Mouse (Mus musculus) forebrain, embryonic 12.5 days (tissue): ENCODE data around the gene Man1a. TPM values are rescaled to one million over a fixed set of nuclear protein-coding genes. Genes with fewer than 3 reads are reported as not detected.
A peak's percentile ranks its signal among the peaks of the same experiment; 100 is the strongest.

Source experiments
- ATAC-seq: fragments of 200-750 bp; cut with Nextera tagmentation; 2 replicates; pipeline ENCODE4 v1.8.0; 2017; ENCODE audit warnings: moderate TSS enrichment; ENCODE audit not compliant: low FRiP score
- H3K27ac ChIP-seq: fragments of 300-500 bp; sonication (generic); 2 replicates; pipeline ENCODE4 v1.5.1; 2016; ENCODE audit warnings: mild to moderate bottlenecking
- H3K27me3 ChIP-seq: fragments of 300-500 bp; sonication (generic); 2 replicates; pipeline ENCODE4 v1.6.1; 2016; ENCODE audit warnings: mild to moderate bottlenecking
- H3K36me3 ChIP-seq: fragments of 300-500 bp; sonication (generic); replicated peaks from 2 replicates; pipeline ENCODE4 v1.6.1; 2016; ENCODE audit warnings: mild to moderate bottlenecking
- H3K4me1 ChIP-seq: fragments of 300-500 bp; sonication (generic); 2 replicates; pipeline ENCODE4 v1.6.1; 2016
- H3K4me2 ChIP-seq: fragments of 300-500 bp; sonication (generic); 2 replicates; pipeline ENCODE4 v1.6.1; 2016; ENCODE audit warnings: mild to moderate bottlenecking, moderate library complexity
- H3K4me3 ChIP-seq: fragments of 300-500 bp; sonication (generic); replicated peaks from 2 replicates; pipeline ENCODE4 v1.5.1; 2016; ENCODE audit warnings: mild to moderate bottlenecking
- H3K9ac ChIP-seq: fragments of 300-500 bp; sonication (generic); 2 replicates; pipeline ENCODE4 v1.6.1; 2016; ENCODE audit warnings: mild to moderate bottlenecking
- H3K9me3 ChIP-seq: fragments of 300-500 bp; sonication (generic); 2 replicates; pipeline ENCODE4 v1.6.1; 2016
- WGBS: fragments of 180-500 bp; shearing (Covaris S2); methylation state at CpG from one replicate; pipeline ENCODE4 v1.1.7; 2016; 5-methylcytosine and 5-hydroxymethylcytosine counted together
- polyA plus RNA-seq: library from polyadenylated mRNA; unstranded; fragments of >200 nt; fragmentation: Nextera tagmentation; extraction: Ambion mirVana; gene quantifications from 2 replicates; pipeline ENCODE4 v1.2.1, GENCODE M21; 2016

The Man1a gene
- polyA plus RNA-seq, 1 experiment from 2014 or later: 1.8 TPM

GRCm38 (mm10) chr10:53863486-53864357, 212.7 kb downstream of the Man1a start:
- Histone ChIP-seq H3K4me2 (no peak overlapping the region), H3K4me3 (no peak overlapping the region), H3K9me3 (no peaks in the 10 kb centered on the region), H3K9ac (no peak overlapping the region), H3K36me3 (no peaks in the 10 kb centered on the region), H3K4me1 (no peaks in the 10 kb centered on the region), H3K27me3 (no peaks in the 10 kb centered on the region), H3K27ac (no peak overlapping the region)
- 59% methylated on average over 7 of the region's 7 CpGs for WGBS
- peak; percentile 77; the same call in 1 of the 2 replicates for ATAC-seq

- no peaks in the 10 kb centered on the region for H3K9me3 ChIP-seq
- no peak for ATAC-seq
- WGBS: 83% methylated on average over 1 of the region's 1 CpGs
Measured at GRCm38 (mm10) chr10:53859879-53860278, 216.5 kb downstream of the Man1a start.

GRCm38 (mm10) chr10:53859224-53859623, 217.2 kb downstream of the Man1a start:
- Histone ChIP-seq H3K9me3 (no peaks in the 10 kb centered on the region), H3K27ac (no peak overlapping the region), H3K4me1 (no peaks in the 10 kb centered on the region), H3K36me3 (no peaks in the 10 kb centered on the region), H3K9ac (no peak overlapping the region), H3K4me3 (no peak overlapping the region), H3K27me3 (no peaks in the 10 kb centered on the region), H3K4me2 (no peak overlapping the region)
- WGBS: 85% methylated on average over 3 of the region's 3 CpGs
- no peak for ATAC-seq

More at GRCm38 (mm10) chr10:53859879-53860278, 216.5 kb downstream of the Man1a start:
- Histone ChIP-seq H3K27ac (no peak overlapping the region), H3K4me3 (no peak overlapping the region), H3K27me3 (no peaks in the 10 kb centered on the region), H3K9ac (no peak overlapping the region), H3K36me3 (no peaks in the 10 kb centered on the region), H3K4me2 (no peak overlapping the region), H3K4me1 (no peaks in the 10 kb centered on the region)
